Mouse (Mus musculus) liver, embryonic 14.5 days (tissue): ENCODE measurements around the gene Hist1h2bb. TPM values are rescaled to one million over a fixed set of nuclear protein-coding genes. Genes with fewer than 3 reads are reported as not detected.
A peak's percentile ranks its signal among the peaks of the same experiment; 100 is the strongest.
"Not testable (repeated sequence)": the region's sequence is repeated elsewhere in the genome, so short reads cannot be mapped to it uniquely, and the experiment has no call there.

Source experiments
- ATAC-seq: fragments of 200-750 bp; cut with Nextera tagmentation; 2 replicates; pipeline ENCODE4 v1.8.0; 2017; ENCODE audit warnings: moderate number of reproducible peaks, mild to moderate bottlenecking, moderate library complexity; ENCODE audit not compliant: insufficient read depth
- DNase-seq, 3 experiments: peaks; one replicate each; pipeline ENCODE4 v3.0.0-alpha.2; 2012 to 2013; ENCODE audit warnings: low read depth in 3 of 3, low spot score in 3 of 3
- H3K27ac ChIP-seq: fragments of 300-500 bp; sonication (generic); 2 replicates; pipeline ENCODE4 v1.5.1; 2014; ENCODE audit warnings: moderate library complexity, mild to moderate bottlenecking, control low read depth, inconsistent platforms
- H3K27me3 ChIP-seq: fragments of 300-500 bp; sonication (generic); 2 replicates; pipeline ENCODE4 v1.6.1; 2014; ENCODE audit warnings: mild to moderate bottlenecking, low read length, moderate library complexity; ENCODE audit not compliant: control insufficient read depth, insufficient read depth
- H3K36me3 ChIP-seq: fragments of 300-500 bp; sonication (generic); replicated peaks from 2 replicates; pipeline ENCODE4 v1.6.1; 2014; ENCODE audit warnings: low read depth; ENCODE audit not compliant: control insufficient read depth, insufficient read depth
- H3K4me1 ChIP-seq, 2 experiments: fragments of 200-500 bp in 1 of 2; fragments of 300-500 bp in 1 of 2; sonication (generic) in 1 of 2; replicated peaks; 2 replicates each; pipeline ENCODE4 v1.6.1; 2012 to 2014; ENCODE audit warnings: antibody characterized with exemption in 1 of 2, inconsistent platforms in 1 of 2, low read length in 1 of 2; ENCODE audit not compliant: control insufficient read depth in 2 of 2, insufficient read depth in 2 of 2
- H3K4me2 ChIP-seq: fragments of 300-500 bp; sonication (generic); 2 replicates; pipeline ENCODE4 v1.6.1; 2014; ENCODE audit warnings: low read depth, mild to moderate bottlenecking, control low read depth, moderate library complexity
- H3K4me3 ChIP-seq, 2 experiments: fragments of 200-500 bp in 1 of 2; fragments of 300-500 bp in 1 of 2; sonication (generic) in 1 of 2; 2 replicates each; pipeline ENCODE4 v1.5.1; 2012 to 2014; ENCODE audit warnings: low read depth in 2 of 2, low read length in 2 of 2, mild to moderate bottlenecking in 2 of 2, control low read depth in 1 of 2, inconsistent platforms in 1 of 2, moderate library complexity in 1 of 2; ENCODE audit not compliant: insufficient read depth in 1 of 2
- H3K9ac ChIP-seq: fragments of 300-500 bp; sonication (generic); replicated peaks from 2 replicates; pipeline ENCODE4 v1.6.1; 2014; ENCODE audit warnings: mild to moderate bottlenecking, control low read depth, moderate library complexity
- H3K9me3 ChIP-seq: fragments of 300-500 bp; sonication (generic); 2 replicates; pipeline ENCODE4 v1.6.1; 2016; ENCODE audit warnings: low read length, mixed read lengths; ENCODE audit not compliant: control insufficient read depth
- CTCF ChIP-seq: IDR thresholded peaks from 2 replicates; pipeline ENCODE4 v1.5.1; 2016; ENCODE audit warnings: antibody characterized with exemption, low read depth, control low read depth
- EP300 ChIP-seq: IDR thresholded peaks from 2 replicates; pipeline ENCODE4 v1.6.1; 2016; ENCODE audit warnings: antibody characterized with exemption, low read depth
- WGBS: fragments of 180-500 bp; shearing (Covaris S2); extraction: QIAGEN DNeasy Blood & Tissue Kit; methylation state at CpG from one replicate; pipeline ENCODE4 v1.1.7; 2014; ENCODE audit not compliant: insufficient replicate concordance; 5-methylcytosine and 5-hydroxymethylcytosine counted together
- polyA plus RNA-seq, 2 experiments: library from polyadenylated mRNA; depleted of rRNA in 1 of 2; stranded (reverse) in 1 of 2; unstranded in 1 of 2; fragments of >200 nt; fragmentation: Nextera tagmentation in 1 of 2; extraction: Ambion mirVana in 1 of 2; gene quantifications; 2 replicates each; pipeline versions ENCODE4 v1.2.1 to v1.2.3; 2012 to 2014

Gene Hist1h2bb
- polyA plus RNA-seq, 2 experiments: 2.6 to 20.0 TPM

- under 1% methylated on average over 29 of the region's 52 CpGs for WGBS
- not testable (repeated sequence) for H3K27me3 ChIP-seq, H3K36me3 ChIP-seq, H3K9me3 ChIP-seq
- Histone ChIP-seq H3K27ac (peak within 1 kb of the TSS; percentile 99), H3K4me1 (peaks cover 28 to 44% of the 10 kb centered on the region in 2 experiments), H3K9ac (peak within 1 kb of the TSS; percentile 93), H3K4me2 (peak within 1 kb of the TSS; percentile 88), H3K4me3 (peak within 1 kb of the TSS; percentile 49 to 62)
- TF ChIP-seq EP300: peak; percentile 65; the same call in 1 of the 2 replicates
- ATAC-seq (peak; percentile 46), DNase-seq (peak; percentile 87 to 88 (median 88))
Observed at GRCm38 (mm10) chr13:23761871-23762821, 15.6 kb downstream of the Hist1h2bb start, which contains the start of gene Hist1h3a. Hist1h3a (minus strand) TSS chr13:23762386.

DNA sequence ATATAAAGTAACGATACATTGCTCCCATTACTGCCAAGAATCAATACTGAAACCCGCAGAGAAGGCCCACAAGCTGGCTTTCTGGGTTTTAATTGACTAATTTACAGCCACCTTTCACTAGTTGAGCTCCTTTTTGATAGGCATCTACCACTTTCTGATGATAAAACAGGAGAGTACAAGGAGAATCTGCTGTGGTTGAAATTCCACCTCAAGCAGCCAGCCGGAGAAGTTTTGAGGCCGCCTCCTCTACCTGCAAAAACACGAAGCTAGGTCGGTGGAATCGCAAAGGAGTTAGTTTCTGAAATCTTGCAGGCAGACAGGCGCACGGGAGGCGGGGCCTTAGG is 16.7 kb downstream of the Hist1h2bb start:
- peak overlapping the region; percentile 33 to 62; a peak in 3 of 4 replicates for H3K4me3 ChIP-seq
- ATAC-seq (no peak), DNase-seq (peak in 1 of 3 experiments; percentile 91)
- H3K9ac ChIP-seq: peak overlapping the region; percentile 93
- H3K27ac ChIP-seq: peak overlapping the region; percentile 99
- no peaks in the 10 kb centered on the region for H3K36me3 ChIP-seq
- peak overlapping the region; percentile 88 for H3K4me2 ChIP-seq
- no peaks in the 10 kb centered on the region for H3K9me3 ChIP-seq
- no peaks in the 10 kb centered on the region for H3K27me3 ChIP-seq
- TF ChIP-seq EP300 (no peak), CTCF (no peak)
- WGBS: under 1% methylated on average over 10 of the region's 10 CpGs
- peaks cover 28 to 37% of the 10 kb centered on the region in 2 experiments for H3K4me1 ChIP-seq

GRCm38 (mm10) chr13:23763586-23764323 is 17.2 kb downstream of the Hist1h2bb start, which contains the start of gene Hist1h1a:
Hist1h1a (plus strand) TSS chr13:23763666.
- 2% methylated on average over 34 of the region's 34 CpGs for whole genome bisulfite sequencing
- ATAC-seq (peak; percentile 27), DNase-seq (peak in 2 of 3 experiments; percentile 89 to 91)

GRCm38 (mm10) chr13:23764324-23765171 is 18.0 kb downstream of the Hist1h2bb start:
- Histone ChIP-seq H3K27ac (peak overlapping the region; percentile 99), H3K27me3 (no peaks in the 10 kb centered on the region), H3K4me3 (peak overlapping the region; percentile 60 to 62), H3K36me3 (no peaks in the 10 kb centered on the region), H3K4me2 (peak overlapping the region; percentile 88), H3K9ac (peak overlapping the region; percentile 93), H3K4me1 (peaks cover 19 to 36% of the 10 kb centered on the region in 2 experiments), H3K9me3 (no peaks in the 10 kb centered on the region)
- ATAC-seq (peak; percentile 12), DNase-seq (peak in 2 of 3 experiments; percentile 68 to 82)
- TF ChIP-seq CTCF (no peak), EP300 (peak; percentile 48)
- WGBS: 10% methylated on average over 12 of the region's 12 CpGs

More at GRCm38 (mm10) chr13:23763586-23764323, 17.2 kb downstream of the Hist1h2bb start, which contains the start of gene Hist1h1a:
- Histone ChIP-seq H3K4me3 (peak within 1 kb of the TSS; percentile 60 to 62), H3K9ac (peak within 1 kb of the TSS; percentile 93), H3K4me1 (peaks cover 27 to 37% of the 10 kb centered on the region in 2 experiments), H3K9me3 (no peaks in the 10 kb centered on the region), H3K36me3 (no peaks in the 10 kb centered on the region), H3K27me3 (no peaks in the 10 kb centered on the region), H3K4me2 (peak within 1 kb of the TSS; percentile 88), H3K27ac (peak within 1 kb of the TSS; percentile 99)
- TF ChIP-seq EP300 (peak; percentile 72), CTCF (no peak)
